8 mouse cellular contexts compared by ENCODE assay signal in the genomic region with DNA sequence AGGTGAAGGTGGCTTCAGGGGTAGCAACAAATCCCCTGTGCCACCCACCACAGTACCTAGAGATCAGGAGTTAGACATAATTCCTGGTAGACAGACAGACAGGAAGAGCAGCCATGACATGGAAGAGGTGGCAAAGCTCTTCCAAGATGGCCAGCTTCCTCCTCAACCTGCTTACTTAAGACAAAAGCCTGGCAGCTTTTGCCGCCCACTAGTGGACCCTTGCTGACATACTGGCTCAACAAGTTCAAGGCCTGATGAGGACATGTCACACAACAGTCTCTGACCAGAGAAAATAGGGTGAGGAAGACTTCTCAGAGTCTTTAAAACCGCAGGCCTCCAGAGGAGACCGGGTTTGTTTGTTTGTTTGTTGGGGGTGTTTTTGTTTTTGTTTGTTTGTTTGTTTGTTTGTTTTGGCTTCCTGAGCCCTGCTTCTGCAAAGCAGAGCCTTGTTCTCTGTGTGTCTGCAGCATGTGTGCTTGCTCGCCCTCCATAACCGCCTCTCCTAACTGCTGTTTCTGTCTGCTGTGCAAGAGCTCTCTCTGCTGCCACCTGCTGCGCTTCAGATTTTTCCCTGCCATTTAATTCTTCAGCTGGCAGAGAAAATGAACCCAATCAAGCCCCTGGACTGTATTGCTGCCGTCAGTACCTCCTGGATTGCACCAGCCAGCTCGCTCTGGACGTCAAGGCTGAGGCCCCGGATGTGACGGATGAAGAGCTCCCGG. TPM values are rescaled to one million over a fixed set of nuclear protein-coding genes. Genes with fewer than 3 reads are reported as not detected.
A peak's percentile ranks its signal among the peaks of the same experiment; 100 is the strongest.
DNase-seq lines count a peak whose midpoint lies in the region; ATAC-seq and TF ChIP-seq lines count a peak whose summit lies in the region.

No protein-coding gene starts in this region.

- ATAC-seq in hindbrain, embryonic 12.5 days (ENCODE audit: low FRiP score), result no peak
- ATAC-seq in embryonic facial prominence, embryonic 12.5 days (ENCODE audit: insufficient number of reproducible peaks, insufficient read depth, low FRiP score, low TSS enrichment), result no peak
- ATAC-seq in lung, embryonic 16.5 days (ENCODE audit: low read depth), result 0 out of 2 replicates have a peak, but pooled peaks have one; percentile 30
- no peak for ATAC-seq in monocyte, adult 5-6 weeks (replicated peaks; ENCODE audit: insufficient number of reproducible peaks, low FRiP score, low TSS enrichment, poor library complexity, severe bottlenecking)

- peak overlapping the region; percentile 80 for H3K27ac ChIP-seq in hindbrain, embryonic 10.5 days
- H3K27ac ChIP-seq in hindbrain, embryonic 12.5 days, result no peak overlapping the region
- no peak overlapping the region for H3K27ac ChIP-seq in embryonic facial prominence, embryonic 12.5 days
- H3K27ac ChIP-seq in lung, embryonic 16.5 days (ENCODE audit: low read length), result no peak overlapping the region
- 0 out of 2 replicates have a peak overlapping the region, but pooled peaks have one; percentile 1 for H3K27ac ChIP-seq in small intestine, adult 2 months (ENCODE audit: insufficient read depth, low read depth, low read length)

- peaks cover 66% of the 10 kb centered on the region for H3K27me3 ChIP-seq in hindbrain, embryonic 10.5 days (ENCODE audit: insufficient read depth, poor library complexity, severe bottlenecking)
- peaks cover 16% of the 10 kb centered on the region for H3K27me3 ChIP-seq in hindbrain, embryonic 12.5 days
- H3K27me3 ChIP-seq in embryonic facial prominence, embryonic 12.5 days, result peaks cover 6% of the 10 kb centered on the region
- H3K27me3 ChIP-seq in lung, embryonic 16.5 days (ENCODE audit: control insufficient read depth, insufficient read depth, low read depth, low read length), result no peaks in the 10 kb centered on the region; the same call in 1 of the 2 replicates
- H3K27me3 ChIP-seq in small intestine, adult 2 months (ENCODE audit: control insufficient read depth, insufficient read depth, low read length), result no peaks in the 10 kb centered on the region

- H3K4me3 ChIP-seq in hindbrain, embryonic 10.5 days, result no peak overlapping the region
- H3K4me3 ChIP-seq in hindbrain, embryonic 12.5 days, result no peak overlapping the region
- 0 out of 2 replicates have a peak overlapping the region, but pooled peaks have one; percentile 4 for H3K4me3 ChIP-seq in embryonic facial prominence, embryonic 12.5 days
- no peak overlapping the region for H3K4me3 ChIP-seq in lung, embryonic 16.5 days (ENCODE audit: low read length)
- H3K4me3 ChIP-seq in small intestine, adult 2 months (ENCODE audit: low read depth, low read length), result peak overlapping the region; percentile 41

- no peaks in the 10 kb centered on the region for H3K9me3 ChIP-seq in hindbrain, embryonic 10.5 days
- H3K9me3 ChIP-seq in hindbrain, embryonic 12.5 days (replicated peaks), result no peaks in the 10 kb centered on the region
- no peaks in the 10 kb centered on the region for H3K9me3 ChIP-seq in embryonic facial prominence, embryonic 12.5 days
- no peaks in the 10 kb centered on the region for H3K9me3 ChIP-seq in lung, embryonic 16.5 days (ENCODE audit: control insufficient read depth, low read length)

- no peak overlapping the region for H3K9ac ChIP-seq in hindbrain, embryonic 12.5 days
- H3K9ac ChIP-seq in embryonic facial prominence, embryonic 12.5 days, result no peak overlapping the region
- H3K9ac ChIP-seq in lung, embryonic 16.5 days (ENCODE audit: low read length), result no peak overlapping the region

- H3K4me2 ChIP-seq in hindbrain, embryonic 12.5 days (replicated peaks), result no peak overlapping the region
- no peak overlapping the region for H3K4me2 ChIP-seq in embryonic facial prominence, embryonic 12.5 days (replicated peaks)
- no peak overlapping the region for H3K4me2 ChIP-seq in lung, embryonic 16.5 days (ENCODE audit: low read depth, low read length)

- peaks cover 37% of the 10 kb centered on the region for H3K4me1 ChIP-seq in hindbrain, embryonic 10.5 days (replicated peaks)
- H3K4me1 ChIP-seq in hindbrain, embryonic 12.5 days, result peaks cover 17% of the 10 kb centered on the region
- H3K4me1 ChIP-seq in embryonic facial prominence, embryonic 12.5 days, result peaks cover 6% of the 10 kb centered on the region; the same call in 1 of the 2 replicates
- H3K4me1 ChIP-seq in lung, embryonic 16.5 days (replicated peaks; ENCODE audit: control insufficient read depth, insufficient read depth, low read length), result peaks cover 6% of the 10 kb centered on the region
- peaks cover 45% of the 10 kb centered on the region for H3K4me1 ChIP-seq in small intestine, adult 2 months (ENCODE audit: control insufficient read depth, insufficient read depth, insufficient read length, low read length)

- H3K36me3 ChIP-seq in hindbrain, embryonic 10.5 days, result no peaks in the 10 kb centered on the region
- no peaks in the 10 kb centered on the region for H3K36me3 ChIP-seq in hindbrain, embryonic 12.5 days
- H3K36me3 ChIP-seq in embryonic facial prominence, embryonic 12.5 days, result no peaks in the 10 kb centered on the region
- no peaks in the 10 kb centered on the region for H3K36me3 ChIP-seq in lung, embryonic 16.5 days (ENCODE audit: control insufficient read depth, insufficient read depth, low read length)
- H3K36me3 ChIP-seq in small intestine, adult 2 months (ENCODE audit: control insufficient read depth, insufficient read depth, low read length), result no peaks in the 10 kb centered on the region

- no peak for TF ChIP-seq POLR2A in small intestine, adult 2 months (IDR thresholded peaks at IDR 0.05; ENCODE audit: low read depth, low read length)

- peak; percentile 55; the same call in 1 of the 2 replicates for TF ChIP-seq CTCF in small intestine, adult 2 months (IDR thresholded peaks at IDR 0.05; ENCODE audit: extremely low read depth, insufficient read length, insufficient replicate concordance, low read depth, low read length)

- peak; percentile 44 for DNase-seq in hindbrain, embryonic 10.5 days (ENCODE audit: low spot score)
- peak; percentile 59 for DNase-seq in ES-CJ7 (ENCODE audit: low read depth, low spot score)
- DNase-seq in kidney, postnatal 10 days, result peak; percentile 79

- WGBS in hindbrain, embryonic 10.5 days, result 54% methylated on average over 12 of the region's 12 CpGs
- WGBS in hindbrain, embryonic 12.5 days, result 48% methylated on average over 12 of the region's 12 CpGs
- 47% methylated on average over 12 of the region's 12 CpGs for WGBS in embryonic facial prominence, embryonic 12.5 days
- 30% methylated on average over 12 of the region's 12 CpGs for WGBS in lung, embryonic 16.5 days
- WGBS in small intestine, adult 2 months, result 60% methylated on average over 12 of the region's 12 CpGs

RNA-seq across cellular contexts. Expression of gene Ccdc88b, which starts 1.6 kb away (rescaled TPM):
- 0.37 and 1.2 TPM in 2 replicates for polyA plus RNA-seq in hindbrain, embryonic 10.5 days (2016; fragmentation: Nextera tagmentation; extraction: Ambion mirVana)
- polyA plus RNA-seq in hindbrain, embryonic 12.5 days (2016; fragmentation: Nextera tagmentation; extraction: Ambion mirVana), result 0.50 and 0.85 TPM in 2 replicates
- polyA plus RNA-seq in embryonic facial prominence, embryonic 12.5 days (2016; fragmentation: Nextera tagmentation; extraction: Ambion mirVana), result 0.69 and 0.70 TPM in 2 replicates
- 1.6 and 3.0 TPM in 2 replicates for polyA plus RNA-seq in lung, embryonic 16.5 days (2015; fragmentation: Nextera tagmentation; extraction: Ambion mirVana)
- polyA plus RNA-seq in small intestine, adult 2 months (2012; rRNA removed), result 17.9 and 34.6 TPM in 2 replicates
- 92.9 to 171 TPM (median 102 TPM) in 3 replicates for total RNA-seq in monocyte, adult 5-6 weeks (2017)

RNA-seq across cellular contexts. Expression of gene Rps6ka4, which starts 16.0 kb away (rescaled TPM):
- 6.2 and 7.7 TPM in 2 replicates for polyA plus RNA-seq in hindbrain, embryonic 10.5 days (2016; fragmentation: Nextera tagmentation; extraction: Ambion mirVana)
- 13.2 and 14.4 TPM in 2 replicates for polyA plus RNA-seq in hindbrain, embryonic 12.5 days (2016; fragmentation: Nextera tagmentation; extraction: Ambion mirVana)
- polyA plus RNA-seq in embryonic facial prominence, embryonic 12.5 days (2016; fragmentation: Nextera tagmentation; extraction: Ambion mirVana), result 17.8 and 19.5 TPM in 2 replicates
- polyA plus RNA-seq in lung, embryonic 16.5 days (2015; fragmentation: Nextera tagmentation; extraction: Ambion mirVana), result 39.1 and 41.5 TPM in 2 replicates
- polyA plus RNA-seq in small intestine, adult 2 months (2012; rRNA removed), result 32.5 and 55.4 TPM in 2 replicates
- 11.8 to 24.6 TPM (median 20.5 TPM) in 3 replicates for total RNA-seq in monocyte, adult 5-6 weeks (2017)

RNA-seq across cellular contexts. Expression of gene Trmt112, which starts 53.1 kb away (rescaled TPM):
- 148 and 157 TPM in 2 replicates for polyA plus RNA-seq in hindbrain, embryonic 10.5 days (2016; fragmentation: Nextera tagmentation; extraction: Ambion mirVana)
- 108 and 128 TPM in 2 replicates for polyA plus RNA-seq in hindbrain, embryonic 12.5 days (2016; fragmentation: Nextera tagmentation; extraction: Ambion mirVana)
- 142 and 157 TPM in 2 replicates for polyA plus RNA-seq in embryonic facial prominence, embryonic 12.5 days (2016; fragmentation: Nextera tagmentation; extraction: Ambion mirVana)
- polyA plus RNA-seq in lung, embryonic 16.5 days (2015; fragmentation: Nextera tagmentation; extraction: Ambion mirVana), result 136 and 137 TPM in 2 replicates
- polyA plus RNA-seq in small intestine, adult 2 months (2012; rRNA removed), result 29.0 and 52.3 TPM in 2 replicates
- 84.5 to 135 TPM (median 85.6 TPM) in 3 replicates for total RNA-seq in monocyte, adult 5-6 weeks (2017)

RNA-seq across cellular contexts. Expression of gene Prdx5, which starts 53.5 kb away (rescaled TPM):
- polyA plus RNA-seq in hindbrain, embryonic 10.5 days (2016; fragmentation: Nextera tagmentation; extraction: Ambion mirVana), result 155 and 196 TPM in 2 replicates
- 194 and 200 TPM in 2 replicates for polyA plus RNA-seq in hindbrain, embryonic 12.5 days (2016; fragmentation: Nextera tagmentation; extraction: Ambion mirVana)
- 192 and 193 TPM in 2 replicates for polyA plus RNA-seq in embryonic facial prominence, embryonic 12.5 days (2016; fragmentation: Nextera tagmentation; extraction: Ambion mirVana)
- polyA plus RNA-seq in lung, embryonic 16.5 days (2015; fragmentation: Nextera tagmentation; extraction: Ambion mirVana), result 283 and 302 TPM in 2 replicates
- 94.6 and 180 TPM in 2 replicates for polyA plus RNA-seq in small intestine, adult 2 months (2012; rRNA removed)
- 520 to 936 TPM (median 803 TPM) in 3 replicates for total RNA-seq in monocyte, adult 5-6 weeks (2017)

Comparison
In these comparisons a context has a peak if more than half of its experiments do, and no peak if none do; other contexts are left out.
1. H3K27ac ChIP-seq: peak in hindbrain, embryonic 10.5 days (single experiment) and small intestine, adult 2 months (single experiment); none in hindbrain, embryonic 12.5 days (single experiment), embryonic facial prominence, embryonic 12.5 days (single experiment) and lung, embryonic 16.5 days (single experiment).
2. H3K4me3 ChIP-seq: peak in embryonic facial prominence, embryonic 12.5 days (single experiment) and small intestine, adult 2 months (single experiment); none in hindbrain, embryonic 10.5 days (single experiment), hindbrain, embryonic 12.5 days (single experiment) and lung, embryonic 16.5 days (single experiment).
3. Peak in every context shown above with its lines, with median percentiles within 50 percentile points of each other: DNase-seq.